ENCODE assay signal across 9 mouse cellular contexts in the genomic region with DNA sequence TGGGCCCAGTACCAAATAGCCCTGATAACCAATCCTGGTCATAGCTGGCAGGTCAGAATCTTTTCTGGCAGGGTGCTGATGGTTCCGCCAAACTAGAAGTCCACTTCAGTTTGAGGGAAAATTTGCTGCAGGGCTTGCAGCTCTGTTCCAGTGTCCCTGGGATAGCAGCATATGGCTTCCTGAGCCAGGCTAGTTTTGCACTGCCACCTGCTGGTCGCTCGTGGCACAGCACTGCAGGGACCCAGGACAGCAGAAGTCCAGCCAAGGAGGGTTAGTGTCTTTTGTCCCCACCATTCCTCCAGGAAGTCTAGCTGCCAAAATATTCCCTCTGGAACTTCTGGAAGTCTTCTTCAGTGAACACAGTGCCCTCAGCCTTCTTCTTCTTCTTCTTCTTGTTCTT. TPM values are rescaled to one million over a fixed set of nuclear protein-coding genes. Genes with fewer than 3 reads are reported as not detected.
A peak's percentile ranks its signal among the peaks of the same experiment; 100 is the strongest.
DNase-seq lines count a peak whose midpoint lies in the region; ATAC-seq and TF ChIP-seq lines count a peak whose summit lies in the region.
"Had no signal": no experiment of that assay in that cellular context is flagged by ENCODE, and none has a peak within 500 bp of the region (broad histone marks: within the 10 kb centered on the region; RNA-seq: fewer than 3 reads in every experiment).

No protein-coding gene starts in this region.

- peaks cover 18% of the 10 kb centered on the region for H3K4me1 ChIP-seq in midbrain, embryonic 11.5 days (ENCODE audit: control insufficient read depth, insufficient read depth, low read length)
- H3K4me1 ChIP-seq in midbrain, embryonic 13.5 days (replicated peaks) = peaks cover 45% of the 10 kb centered on the region
- peaks cover 19% of the 10 kb centered on the region; the same call in 1 of the 2 replicates for H3K4me1 ChIP-seq in kidney, postnatal 0 days (replicated peaks; ENCODE audit: insufficient read depth, low read length)
- peaks cover 72% of the 10 kb centered on the region for H3K4me1 ChIP-seq in liver, embryonic 12.5 days
- peaks cover 25% of the 10 kb centered on the region for H3K4me1 ChIP-seq in thymus, adult 2 months (replicated peaks; ENCODE audit: control insufficient read depth, insufficient read depth, low read length)

- H3K27me3 ChIP-seq in midbrain, embryonic 11.5 days (ENCODE audit: control insufficient read depth, insufficient read depth, low read length) = no peaks in the 10 kb centered on the region
- no peaks in the 10 kb centered on the region for H3K27me3 ChIP-seq in midbrain, embryonic 13.5 days
- no peaks in the 10 kb centered on the region for H3K27me3 ChIP-seq in kidney, postnatal 0 days (ENCODE audit: insufficient read depth, low read length)
- no peaks in the 10 kb centered on the region for H3K27me3 ChIP-seq in liver, embryonic 12.5 days (replicated peaks)
- no peaks in the 10 kb centered on the region for H3K27me3 ChIP-seq in thymus, adult 2 months (ENCODE audit: control insufficient read depth, insufficient read depth, low read length)
- H3K27me3 ChIP-seq: embryonic facial prominence, embryonic 13.5 days had no signal

- 18% methylated on average over 3 of the region's 3 CpGs for WGBS in midbrain, embryonic 11.5 days
- 13% methylated on average over 3 of the region's 3 CpGs for WGBS in midbrain, embryonic 13.5 days
- 12% methylated on average over 3 of the region's 3 CpGs for WGBS in kidney, postnatal 0 days
- WGBS in liver, embryonic 12.5 days (ENCODE audit: insufficient replicate concordance) = 12% methylated on average over 3 of the region's 3 CpGs
- WGBS in thymus, adult 2 months = 27% methylated on average over 3 of the region's 3 CpGs

- peak; percentile 98 for TF ChIP-seq CTCF in gastrocnemius, adult 2 months (IDR thresholded peaks at IDR 0.05)
- TF ChIP-seq CTCF in kidney, postnatal 0 days (IDR thresholded peaks at IDR 0.05; ENCODE audit: low read depth) = peak; percentile 97
- TF ChIP-seq CTCF in thymus, adult 2 months (IDR thresholded peaks at IDR 0.05; ENCODE audit: borderline replicate concordance, control insufficient read depth, extremely low read depth, insufficient read depth, low read length, poor library complexity) = peak; percentile 94

- H3K4me2 ChIP-seq in midbrain, embryonic 11.5 days = no peak overlapping the region
- no peak overlapping the region for H3K4me2 ChIP-seq in midbrain, embryonic 13.5 days (replicated peaks)
- H3K4me2 ChIP-seq in kidney, postnatal 0 days (ENCODE audit: low read length) = no peak overlapping the region
- H3K4me2 ChIP-seq in liver, embryonic 12.5 days = no peak overlapping the region
- H3K4me2 ChIP-seq: embryonic facial prominence, embryonic 13.5 days had no signal

- no peaks in the 10 kb centered on the region for H3K9me3 ChIP-seq in midbrain, embryonic 11.5 days (ENCODE audit: control insufficient read depth, low read length)
- H3K9me3 ChIP-seq in midbrain, embryonic 13.5 days = no peaks in the 10 kb centered on the region
- no peaks in the 10 kb centered on the region for H3K9me3 ChIP-seq in kidney, postnatal 0 days (replicated peaks; ENCODE audit: low read length)
- no peaks in the 10 kb centered on the region for H3K9me3 ChIP-seq in liver, embryonic 12.5 days (replicated peaks)
- H3K9me3 ChIP-seq: embryonic facial prominence, embryonic 13.5 days had no signal

- intact Hi-C loops in gastrocnemius, adult 2 months (cut with DNase I) = loop anchor here (1.0 to 5.0 kb wide), 2 partner anchors 35 to 442 kb away; no protein-coding TSS in a partner anchor

- H3K27ac ChIP-seq in midbrain, embryonic 11.5 days (ENCODE audit: low read depth, low read length) = no peak overlapping the region
- H3K27ac ChIP-seq in midbrain, embryonic 13.5 days = no peak overlapping the region; the same call in 1 of the 2 replicates
- peak overlapping the region; percentile 52 for H3K27ac ChIP-seq in gastrocnemius, adult 2 months
- no peak overlapping the region for H3K27ac ChIP-seq in kidney, postnatal 0 days
- H3K27ac ChIP-seq in liver, embryonic 12.5 days = peak overlapping the region; percentile 99; the same call in 1 of the 2 replicates
- no peak overlapping the region for H3K27ac ChIP-seq in thymus, adult 2 months (ENCODE audit: control insufficient read depth, insufficient read depth, low read length)
- H3K27ac ChIP-seq: embryonic facial prominence, embryonic 13.5 days had no signal

- no peak for ATAC-seq in midbrain, embryonic 11.5 days (ENCODE audit: low FRiP score)
- ATAC-seq in midbrain, embryonic 13.5 days = no peak
- ATAC-seq in kidney, postnatal 0 days (replicated peaks; ENCODE audit: low FRiP score, low read depth) = no peak
- ATAC-seq in liver, embryonic 12.5 days = no peak
- peak; percentile 18; the same call in 1 of the 2 replicates for ATAC-seq in neutrophil, adult 5-6 weeks (ENCODE audit: extremely low read depth, insufficient number of reproducible peaks, low FRiP score, poor library complexity, severe bottlenecking)

- no peak for TF ChIP-seq POLR2A in thymus, adult 2 months (IDR thresholded peaks at IDR 0.05; ENCODE audit: control insufficient read depth, extremely low read depth, insufficient read depth, low read length, poor library complexity)

- H3K36me3 ChIP-seq in midbrain, embryonic 11.5 days (ENCODE audit: control insufficient read depth, insufficient read depth, low read length) = peaks cover 13% of the 10 kb centered on the region
- peaks cover 45% of the 10 kb centered on the region for H3K36me3 ChIP-seq in midbrain, embryonic 13.5 days
- peaks cover 23% of the 10 kb centered on the region for H3K36me3 ChIP-seq in kidney, postnatal 0 days (ENCODE audit: insufficient read depth, low read length)
- H3K36me3 ChIP-seq in liver, embryonic 12.5 days = peaks cover 70% of the 10 kb centered on the region
- peaks cover 17% of the 10 kb centered on the region for H3K36me3 ChIP-seq in thymus, adult 2 months (ENCODE audit: control insufficient read depth, insufficient read depth, low read length)

- no peak overlapping the region for H3K9ac ChIP-seq in midbrain, embryonic 11.5 days (ENCODE audit: low read length)
- H3K9ac ChIP-seq in midbrain, embryonic 13.5 days (replicated peaks) = no peak overlapping the region
- H3K9ac ChIP-seq in kidney, postnatal 0 days (ENCODE audit: low read depth, low read length) = no peak overlapping the region
- H3K9ac ChIP-seq in liver, embryonic 12.5 days = no peak overlapping the region
- H3K9ac ChIP-seq: embryonic facial prominence, embryonic 13.5 days had no signal

- no peak overlapping the region for H3K4me3 ChIP-seq in midbrain, embryonic 11.5 days (ENCODE audit: low read depth, low read length)
- no peak overlapping the region for H3K4me3 ChIP-seq in midbrain, embryonic 13.5 days (replicated peaks)
- no peak overlapping the region for H3K4me3 ChIP-seq in gastrocnemius, adult 2 months
- no peak overlapping the region for H3K4me3 ChIP-seq in kidney, postnatal 0 days (replicated peaks; ENCODE audit: low read depth, low read length)
- H3K4me3 ChIP-seq in liver, embryonic 12.5 days = no peak overlapping the region
- no peak overlapping the region for H3K4me3 ChIP-seq in thymus, adult 2 months (ENCODE audit: control insufficient read depth, insufficient read depth, low read length)
- H3K4me3 ChIP-seq: embryonic facial prominence, embryonic 13.5 days had no signal

- DNase-seq in midbrain, embryonic 11.5 days (ENCODE audit: low spot score, missing footprints) = peak; percentile 99
- DNase-seq in cerebellum, adult 8-10 months = peak; percentile 90
- peak; percentile 88 for DNase-seq in gastrocnemius, adult 2 months
- peak; percentile 83 for DNase-seq in kidney, postnatal 0 days (ENCODE audit: low spot score)
- DNase-seq in thymus, adult 2 months = peak; percentile 84

RNA-seq across cellular contexts. Expression of a gene that starts 3.4 kb away (rescaled TPM):
- 70.9 and 75.4 TPM in 2 replicates for polyA plus RNA-seq in midbrain, embryonic 11.5 days (2014; fragmentation: Nextera tagmentation; extraction: Ambion mirVana)
- polyA plus RNA-seq in midbrain, embryonic 13.5 days (2015; fragmentation: Nextera tagmentation; extraction: Ambion mirVana) = 72.9 and 77.8 TPM in 2 replicates
- total RNA-seq in gastrocnemius, adult 2 months (2021) = 10 to 100 TPM; 11.3 to 16.0 TPM
- polyA plus RNA-seq in kidney, postnatal 0 days (2015; fragmentation: Nextera tagmentation; extraction: Ambion mirVana) = 53.5 and 62.7 TPM in 2 replicates
- 46.8 and 47.0 TPM in 2 replicates for polyA plus RNA-seq in liver, embryonic 12.5 days (2016; fragmentation: Nextera tagmentation; extraction: Ambion mirVana)
- 6.2 and 12.2 TPM in 2 replicates for total RNA-seq in neutrophil, adult 5-6 weeks (2017)
- polyA plus RNA-seq in thymus, adult 2 months (2012; rRNA removed) = 22.5 and 25.0 TPM in 2 replicates

RNA-seq across cellular contexts. Expression of a gene that starts 5.7 kb away (rescaled TPM):
- 137 and 144 TPM in 2 replicates for polyA plus RNA-seq in midbrain, embryonic 11.5 days (2014; fragmentation: Nextera tagmentation; extraction: Ambion mirVana)
- 133 and 134 TPM in 2 replicates for polyA plus RNA-seq in midbrain, embryonic 13.5 days (2015; fragmentation: Nextera tagmentation; extraction: Ambion mirVana)
- total RNA-seq in gastrocnemius, adult 2 months (2021) = 100 to 1,000 TPM; 146 to 171 TPM
- polyA plus RNA-seq in kidney, postnatal 0 days (2015; fragmentation: Nextera tagmentation; extraction: Ambion mirVana) = 116 and 118 TPM in 2 replicates
- polyA plus RNA-seq in liver, embryonic 12.5 days (2016; fragmentation: Nextera tagmentation; extraction: Ambion mirVana) = 141 and 145 TPM in 2 replicates
- 367 and 386 TPM in 2 replicates for total RNA-seq in neutrophil, adult 5-6 weeks (2017)
- polyA plus RNA-seq in thymus, adult 2 months (2012; rRNA removed) = 169 and 179 TPM in 2 replicates

RNA-seq across cellular contexts. Expression of a gene that starts 25.0 kb away (rescaled TPM):
- not detected in 2 replicates for polyA plus RNA-seq in midbrain, embryonic 11.5 days (2014; fragmentation: Nextera tagmentation; extraction: Ambion mirVana)
- polyA plus RNA-seq in midbrain, embryonic 13.5 days (2015; fragmentation: Nextera tagmentation; extraction: Ambion mirVana) = not detected in 2 replicates
- total RNA-seq in gastrocnemius, adult 2 months (2021) = 10 to 100 TPM; 10.3 to 12.7 TPM
- polyA plus RNA-seq in kidney, postnatal 0 days (2015; fragmentation: Nextera tagmentation; extraction: Ambion mirVana) = not detected in 2 replicates
- not detected in 2 replicates for polyA plus RNA-seq in liver, embryonic 12.5 days (2016; fragmentation: Nextera tagmentation; extraction: Ambion mirVana)
- not detected in 2 replicates for total RNA-seq in neutrophil, adult 5-6 weeks (2017)
- polyA plus RNA-seq in thymus, adult 2 months (2012; rRNA removed) = not detected in 2 replicates
- polyA plus RNA-seq: embryonic facial prominence, embryonic 13.5 days had no signal

RNA-seq across cellular contexts. Expression of a gene that starts 26.4 kb away (rescaled TPM):
- 0.03 and 0.05 TPM in 2 replicates for polyA plus RNA-seq in midbrain, embryonic 11.5 days (2014; fragmentation: Nextera tagmentation; extraction: Ambion mirVana)
- polyA plus RNA-seq in midbrain, embryonic 13.5 days (2015; fragmentation: Nextera tagmentation; extraction: Ambion mirVana) = 0.32 and 0.50 TPM in 2 replicates
- total RNA-seq in gastrocnemius, adult 2 months (2021) = under 1 TPM; 0.28 to 0.46 TPM
- polyA plus RNA-seq in kidney, postnatal 0 days (2015; fragmentation: Nextera tagmentation; extraction: Ambion mirVana) = not detected in 2 replicates
- polyA plus RNA-seq in liver, embryonic 12.5 days (2016; fragmentation: Nextera tagmentation; extraction: Ambion mirVana) = 0.02 and 0.37 TPM in 2 replicates
- 33.5 and 35.0 TPM in 2 replicates for total RNA-seq in neutrophil, adult 5-6 weeks (2017)
- 0.30 and 0.42 TPM in 2 replicates for polyA plus RNA-seq in thymus, adult 2 months (2012; rRNA removed)
- polyA plus RNA-seq: embryonic facial prominence, embryonic 13.5 days had no signal

RNA-seq across cellular contexts. Expression of a gene that starts 26.9 kb away (rescaled TPM):
- polyA plus RNA-seq in midbrain, embryonic 11.5 days (2014; fragmentation: Nextera tagmentation; extraction: Ambion mirVana) = 35.5 and 40.8 TPM in 2 replicates
- polyA plus RNA-seq in midbrain, embryonic 13.5 days (2015; fragmentation: Nextera tagmentation; extraction: Ambion mirVana) = 42.2 and 43.8 TPM in 2 replicates
- 10 to 100 TPM; 20.6 to 24.6 TPM for total RNA-seq in gastrocnemius, adult 2 months (2021)
- 19.9 and 20.5 TPM in 2 replicates for polyA plus RNA-seq in kidney, postnatal 0 days (2015; fragmentation: Nextera tagmentation; extraction: Ambion mirVana)
- polyA plus RNA-seq in liver, embryonic 12.5 days (2016; fragmentation: Nextera tagmentation; extraction: Ambion mirVana) = 29.1 and 30.1 TPM in 2 replicates
- total RNA-seq in neutrophil, adult 5-6 weeks (2017) = 36.0 and 37.5 TPM in 2 replicates
- polyA plus RNA-seq in thymus, adult 2 months (2012; rRNA removed) = 32.7 and 36.3 TPM in 2 replicates

Comparison
In these comparisons a context has a peak if more than half of its experiments do, and no peak if none do; other contexts are left out.
1. H3K27ac ChIP-seq: peak in gastrocnemius, adult 2 months (single experiment) and liver, embryonic 12.5 days (single experiment); none in midbrain, embryonic 11.5 days (single experiment), midbrain, embryonic 13.5 days (single experiment), kidney, postnatal 0 days (single experiment) and thymus, adult 2 months (single experiment).
2. Peak in every context shown above with its lines, with median percentiles within 50 percentile points of each other: DNase-seq and CTCF ChIP-seq.